Mouse (Mus musculus) MEL (cell line): ENCODE data around the gene Bahcc1. TPM values are rescaled to one million over a fixed set of nuclear protein-coding genes. Genes with fewer than 3 reads are reported as not detected.

ENCODE experiments used
- DNase-seq: peaks from one replicate; pipeline ENCODE4 v3.0.0; 2011; ENCODE audit warnings: low read depth, low spot score
- H3K27ac ChIP-seq: 2 replicates; pipeline ENCODE4 v1.5.1; 2012; ENCODE audit warnings: low read depth, mild to moderate bottlenecking, control low read depth, low read length, moderate library complexity; ENCODE audit not compliant: control insufficient read depth
- H3K27me3 ChIP-seq, 2 experiments: fragments of 150-350 bp in 1 of 2; sonication (generic) in 1 of 2; 2 replicates each; pipeline ENCODE4 v1.6.1; 2012; ENCODE audit warnings: low read length in 2 of 2, mild to moderate bottlenecking in 2 of 2, improper control_type of control experiment in 1 of 2, moderate library complexity in 1 of 2; ENCODE audit not compliant: insufficient read depth in 2 of 2, control insufficient read depth in 1 of 2
- H3K36me3 ChIP-seq, 2 experiments: 2 replicates each; pipeline ENCODE4 v1.6.1; 2012 to 2014; ENCODE audit warnings: low read length in 2 of 2, improper control_type of control experiment in 1 of 2, inconsistent platforms in 1 of 2, mild to moderate bottlenecking in 1 of 2; ENCODE audit not compliant: insufficient read depth in 2 of 2, control insufficient read depth in 1 of 2
- H3K4me1 ChIP-seq, 2 experiments: fragments of 150-350 bp in 1 of 2; sonication (generic) in 1 of 2; 2 replicates each; pipeline ENCODE4 v1.6.1; 2012; ENCODE audit warnings: low read length in 2 of 2, improper control_type of control experiment in 1 of 2, mild to moderate bottlenecking in 1 of 2; ENCODE audit not compliant: insufficient read depth in 2 of 2, control insufficient read depth in 1 of 2
- H3K4me3 ChIP-seq, 2 experiments: fragments of 150-350 bp in 1 of 2; sonication (generic) in 1 of 2; 2 replicates each; pipeline ENCODE4 v1.5.1; 2012; ENCODE audit warnings: low read depth in 2 of 2, low read length in 2 of 2, mild to moderate bottlenecking in 2 of 2, moderate library complexity in 2 of 2, control low read depth in 1 of 2, improper control_type of control experiment in 1 of 2; ENCODE audit not compliant: control insufficient read depth in 1 of 2, insufficient read depth in 1 of 2
- H3K79me2 ChIP-seq: 2 replicates; pipeline ENCODE4 v1.6.1; 2012; ENCODE audit warnings: mild to moderate bottlenecking, low read length, moderate library complexity; ENCODE audit not compliant: control insufficient read depth, poor library complexity, insufficient read depth
- H3K9ac ChIP-seq: 2 replicates; pipeline ENCODE4 v1.6.1; 2012; ENCODE audit warnings: low read depth, mild to moderate bottlenecking, control low read depth, low read length, moderate library complexity; ENCODE audit not compliant: control insufficient read depth, poor library complexity, severe bottlenecking
- H3K9me3 ChIP-seq: fragments of 150-350 bp; sonication (generic); replicated peaks from 2 replicates; pipeline ENCODE4 v1.6.1; 2012; ENCODE audit warnings: mild to moderate bottlenecking, low read length, improper control_type of control experiment, moderate library complexity; ENCODE audit not compliant: insufficient read depth
- CHD2 ChIP-seq: IDR thresholded peaks from 2 replicates; pipeline ENCODE4 v1.6.1; 2011; ENCODE audit warnings: low read length, improper control_type of control experiment
- CTCF ChIP-seq, 3 experiments: IDR thresholded peaks in 2 of 3; conservative IDR thresholded peaks in 1 of 3; 2 replicates each; pipeline ENCODE4 v1.5.1; 2011 to 2012; ENCODE audit warnings: low read length in 3 of 3, low read depth in 2 of 3, mild to moderate bottlenecking in 2 of 3, improper control_type of control experiment in 1 of 3, inconsistent platforms in 1 of 3, mixed read lengths in 1 of 3, moderate library complexity in 1 of 3; ENCODE audit not compliant: control insufficient read depth in 1 of 3, insufficient read depth in 1 of 3, poor library complexity in 1 of 3, severe bottlenecking in 1 of 3
- EP300 ChIP-seq, 2 experiments: IDR thresholded peaks; 2 replicates each; pipeline ENCODE4 v1.6.1; 2011; ENCODE audit warnings: improper control_type of control experiment in 2 of 2, low read length in 2 of 2, low read depth in 1 of 2, mild to moderate bottlenecking in 1 of 2
- HCFC1 ChIP-seq: IDR thresholded peaks from 2 replicates; pipeline ENCODE4 v1.6.1; 2012; ENCODE audit warnings: low read depth, mild to moderate bottlenecking, inconsistent platforms, low read length, improper control_type of control experiment, moderate library complexity
- MAFK ChIP-seq: IDR thresholded peaks from 2 replicates; pipeline ENCODE4 v1.6.1; 2011; ENCODE audit warnings: low read depth, mild to moderate bottlenecking, low read length, improper control_type of control experiment, borderline replicate concordance
- MAX ChIP-seq: IDR thresholded peaks from 2 replicates; pipeline ENCODE4 v1.6.1; 2011; ENCODE audit warnings: low read length, improper control_type of control experiment
- NRF1 ChIP-seq: IDR thresholded peaks from 2 replicates; pipeline ENCODE4 v1.6.1; 2014; ENCODE audit warnings: low read depth, mild to moderate bottlenecking, inconsistent platforms, low read length, improper control_type of control experiment, moderate library complexity; ENCODE audit not compliant: poor library complexity, insufficient read depth, severe bottlenecking
- POLR2A ChIP-seq, 2 experiments: IDR thresholded peaks; 2 replicates each; pipeline ENCODE4 v1.6.1; 2011 to 2012; ENCODE audit warnings: low read length in 2 of 2, mild to moderate bottlenecking in 2 of 2, control low read depth in 1 of 2, improper control_type of control experiment in 1 of 2, low read depth in 1 of 2, moderate library complexity in 1 of 2; ENCODE audit not compliant: control insufficient read depth in 1 of 2, insufficient read depth in 1 of 2, poor library complexity in 1 of 2
- POLR2AphosphoS2 ChIP-seq: IDR thresholded peaks from 2 replicates; pipeline ENCODE4 v1.6.1; 2011; ENCODE audit warnings: low read length, improper control_type of control experiment
- RCOR1 ChIP-seq: IDR thresholded peaks from 2 replicates; pipeline ENCODE4 v1.6.1; 2012; ENCODE audit warnings: low read depth, mild to moderate bottlenecking, inconsistent platforms, low read length, improper control_type of control experiment
- TAL1 ChIP-seq: IDR thresholded peaks from 2 replicates; pipeline ENCODE4 v1.6.1; 2012; ENCODE audit warnings: mild to moderate bottlenecking, inconsistent platforms, low read length, moderate library complexity, mixed read lengths
- TBP ChIP-seq: IDR thresholded peaks from 2 replicates; pipeline ENCODE4 v1.8.0; 2011; ENCODE audit warnings: low read depth, low read length, improper control_type of control experiment
- TCF12 ChIP-seq: IDR thresholded peaks from 2 replicates; pipeline ENCODE4 v1.6.1; 2014; ENCODE audit warnings: low read depth, mild to moderate bottlenecking, inconsistent platforms, low read length, improper control_type of control experiment, moderate library complexity
- USF1 ChIP-seq: IDR thresholded peaks from 2 replicates; pipeline ENCODE4 v1.6.1; 2014; ENCODE audit warnings: low read depth, mild to moderate bottlenecking, inconsistent platforms, low read length, improper control_type of control experiment, moderate library complexity
- USF2 ChIP-seq, 2 experiments: IDR thresholded peaks; 2 replicates each; pipeline ENCODE4 v1.6.1; 2011 to 2012; ENCODE audit warnings: improper control_type of control experiment in 2 of 2, low read length in 2 of 2, borderline replicate concordance in 1 of 2, inconsistent platforms in 1 of 2, low read depth in 1 of 2, mild to moderate bottlenecking in 1 of 2; ENCODE audit not compliant: insufficient read depth in 1 of 2
- ZC3H11A ChIP-seq: IDR thresholded peaks from 2 replicates; pipeline ENCODE4 v1.6.1; 2012; ENCODE audit warnings: low read depth, mild to moderate bottlenecking, inconsistent platforms, low read length, improper control_type of control experiment
- ZKSCAN1 ChIP-seq: IDR thresholded peaks from 2 replicates; pipeline ENCODE4 v1.6.1; 2012; ENCODE audit warnings: low read depth, mild to moderate bottlenecking, inconsistent platforms, low read length, improper control_type of control experiment, moderate library complexity
- ZMIZ1 ChIP-seq: IDR thresholded peaks from 2 replicates; pipeline ENCODE4 v1.6.1; 2012; ENCODE audit warnings: low read depth, mild to moderate bottlenecking, inconsistent platforms, low read length, improper control_type of control experiment, moderate library complexity
- ZNF384 ChIP-seq: IDR thresholded peaks from 2 replicates; pipeline ENCODE4 v1.6.1; 2012; ENCODE audit warnings: low read depth, mild to moderate bottlenecking, inconsistent platforms, low read length, improper control_type of control experiment
- polyA plus RNA-seq, 2 experiments: library from polyadenylated mRNA; stranded (reverse) in 1 of 2; unstranded in 1 of 2; fragments of >175 nt in 1 of 2; fragments of >200 nt in 1 of 2; gene quantifications; 2 replicates each; pipeline versions ENCODE4 v1.2.1 to v1.2.4; 2012; ENCODE audit warnings: low replicate concordance in 2 of 2, low read depth in 1 of 2; ENCODE audit not compliant: insufficient read length in 2 of 2, insufficient read depth in 1 of 2, missing spikeins in 1 of 2
- total RNA-seq: library from RNA; depleted of rRNA; stranded (reverse); fragments of 300-350 nt; gene quantifications from 2 replicates; pipeline ENCODE4 v1.2.3, GENCODE M21; 2012

Gene Bahcc1
- total and polyA plus RNA-seq, 3 experiments = 0.04 to 0.26 TPM; not detected in 1

DNA sequence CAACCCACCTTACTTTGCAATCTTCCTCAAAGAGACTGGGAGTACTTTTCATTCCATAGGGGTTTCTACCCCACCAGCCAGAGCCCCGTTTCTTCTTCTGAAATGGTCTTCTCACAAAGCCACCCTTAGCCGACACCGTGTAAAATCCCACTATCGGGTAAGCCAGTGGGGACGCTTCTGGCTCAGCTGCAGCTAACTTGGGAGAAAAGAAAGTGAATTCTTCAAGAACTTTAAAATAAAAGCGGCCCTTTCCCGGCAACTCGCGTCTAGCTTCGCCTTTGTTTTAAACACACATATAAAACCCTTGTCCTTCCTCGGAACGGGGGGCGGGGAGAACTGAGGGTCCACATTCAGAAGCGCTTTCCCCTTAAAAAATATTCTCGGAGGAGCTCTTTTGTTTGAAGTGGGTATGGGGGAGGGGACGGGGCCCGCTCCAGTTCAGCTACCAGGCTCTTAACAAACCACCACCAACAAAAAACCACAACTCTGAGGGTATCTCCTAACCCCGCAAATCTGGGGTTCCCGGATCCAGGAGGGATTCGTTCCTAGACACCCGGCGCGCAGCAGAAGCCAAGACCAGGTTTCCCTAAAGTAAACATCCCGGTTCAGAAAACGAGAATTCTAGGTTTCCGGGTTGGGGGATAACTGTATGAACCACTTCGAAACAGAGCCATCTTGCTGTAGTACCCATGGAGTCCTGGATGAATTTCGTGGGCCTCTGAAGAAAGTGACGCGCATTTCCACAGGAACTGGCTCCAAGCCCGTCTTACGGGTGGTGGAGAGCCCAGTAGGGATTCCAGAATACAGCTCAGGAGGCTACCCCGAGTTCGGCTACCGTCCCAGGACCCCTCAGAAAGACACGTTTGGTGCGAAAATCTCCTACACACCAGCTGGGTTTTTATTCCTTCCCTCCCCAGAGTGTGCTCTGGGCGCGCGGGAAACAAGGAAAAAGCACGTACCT is 44.0 kb upstream of the Bahcc1 start:
- no peak for TF ChIP-seq CTCF (IDR thresholded peaks at IDR 0.05 in 2 of 3, conservative IDR thresholded peaks at IDR 0.05 in 1 of 3; ENCODE audit: control insufficient read depth in 1 of 3, insufficient read depth in 1 of 3, low read depth in 2 of 3, low read length in 3 of 3, poor library complexity in 1 of 3, severe bottlenecking in 1 of 3)
- no peak for TF ChIP-seq NRF1
- TF ChIP-seq USF1 = no peak
- no peak for TF ChIP-seq ZC3H11A
- no peak for TF ChIP-seq HCFC1
- TF ChIP-seq TAL1 = no peak
- no peak for TF ChIP-seq MAFK
- no peak for TF ChIP-seq ZKSCAN1
- no peak for TF ChIP-seq CHD2
- no peak for TF ChIP-seq POLR2AphosphoS2
- TF ChIP-seq, all 39 proteins: peak for 0
- H3K4me1 ChIP-seq = no peaks in the 10 kb centered on the region

DNA sequence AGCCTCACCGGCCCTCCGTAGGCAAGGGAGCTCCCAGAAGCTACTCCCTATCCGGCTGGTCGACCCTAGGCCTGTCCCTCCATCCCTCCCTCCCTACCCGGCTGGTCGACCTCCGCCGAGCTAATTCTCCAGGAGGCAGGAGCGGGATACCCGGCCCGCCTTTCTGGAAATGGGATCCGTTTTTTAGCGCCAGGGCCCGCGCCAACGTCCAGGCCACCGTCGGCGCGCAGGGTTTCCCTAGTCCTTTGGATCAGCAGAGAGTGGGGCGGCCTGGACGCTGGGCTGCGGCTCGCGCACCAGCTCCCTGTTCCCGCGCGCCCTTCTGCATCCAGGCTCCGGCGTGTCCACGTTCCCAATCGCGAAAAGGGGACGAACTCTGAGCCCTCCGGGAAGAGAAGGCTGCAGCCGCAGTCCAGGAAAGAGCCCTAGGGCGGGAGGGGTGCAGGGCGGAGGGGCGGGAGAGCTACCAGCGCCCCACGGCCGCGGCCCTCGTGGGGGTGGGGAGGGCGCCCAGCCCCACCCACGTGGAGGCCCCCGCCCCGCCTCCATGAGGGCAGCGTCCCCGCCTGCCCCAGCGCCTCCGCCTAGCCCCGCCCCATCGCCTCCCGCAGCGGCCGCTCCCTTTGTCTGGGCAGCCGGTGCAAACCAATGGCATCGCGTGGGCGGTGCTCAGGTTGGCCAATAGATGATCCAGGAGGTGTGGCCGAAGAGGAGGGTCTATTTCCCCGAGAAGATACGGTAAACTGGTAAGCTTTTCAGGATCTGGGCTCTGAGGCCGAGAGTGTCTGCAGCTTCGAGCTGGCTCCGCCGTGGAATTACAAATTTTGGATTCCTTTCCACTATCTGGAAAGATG is 43.1 kb upstream of the Bahcc1 start:
- H3K79me2 ChIP-seq = no peaks in the 10 kb centered on the region
- no peak overlapping the region for H3K27ac ChIP-seq
- DNase-seq = no peak
- no peaks in the 10 kb centered on the region for H3K9me3 ChIP-seq
- H3K9ac ChIP-seq = no peak overlapping the region
- TF ChIP-seq TAL1 (no peak), ZMIZ1 (no peak), CTCF (IDR thresholded peaks at IDR 0.05 in 2 of 3, conservative IDR thresholded peaks at IDR 0.05 in 1 of 3; ENCODE audit: control insufficient read depth in 1 of 3, insufficient read depth in 1 of 3, low read depth in 2 of 3, low read length in 3 of 3, poor library complexity in 1 of 3, severe bottlenecking in 1 of 3) (no peak), TCF12 (no peak), MAX (no peak), EP300 (IDR thresholded peaks at IDR 0.05; ENCODE audit: low read depth in 1 of 2, low read length in 2 of 2) (no peak), USF2 (IDR thresholded peaks at IDR 0.05; ENCODE audit: borderline replicate concordance in 1 of 2, insufficient read depth in 1 of 2, low read depth in 1 of 2, low read length in 2 of 2) (no peak), ZKSCAN1 (no peak), TBP (no peak), MAFK (no peak), POLR2A (IDR thresholded peaks at IDR 0.05; ENCODE audit: control insufficient read depth in 1 of 2, insufficient read depth in 1 of 2, low read depth in 1 of 2, low read length in 2 of 2, poor library complexity in 1 of 2) (no peak), RCOR1 (no peak), ZC3H11A (no peak), POLR2AphosphoS2 (no peak), ZNF384 (no peak)
- no peak overlapping the region for H3K4me3 ChIP-seq
- no peaks in the 10 kb centered on the region for H3K4me1 ChIP-seq
- no peaks in the 10 kb centered on the region for H3K36me3 ChIP-seq
- H3K27me3 ChIP-seq = peaks cover 4 to 16% of the 10 kb centered on the region in 2 experiments

More for the DNA sequence above, 44.0 kb upstream of the Bahcc1 start:
- Histone ChIP-seq H3K9ac (no peak overlapping the region), H3K79me2 (no peaks in the 10 kb centered on the region), H3K27me3 (peaks cover 4 to 11% of the 10 kb centered on the region in 2 experiments), H3K27ac (no peak overlapping the region), H3K4me3 (no peak overlapping the region), H3K9me3 (no peaks in the 10 kb centered on the region), H3K36me3 (no peaks in the 10 kb centered on the region)
- DNase-seq = no peak
